ENCODE assay signal across 18 mouse cellular contexts in genomic region chr8:103214606-103215005, GRCm38 (mm10).
DNase-seq lines count a peak whose midpoint lies in the region; ATAC-seq and TF ChIP-seq lines count a peak whose summit lies in the region.
"Had no signal": no experiment of that assay in that cellular context is flagged by ENCODE, and none has a peak within 500 bp of the region (broad histone marks: within the 10 kb centered on the region; RNA-seq: fewer than 3 reads in every experiment).

No protein-coding gene starts in this region.

- POLR2A ChIA-PET in Patski (lab: Charles Lee), result interaction anchor here (0.7 kb wide), 1 partner anchor 110 kb away, joined by 3 read pairs; no protein-coding TSS in a partner anchor

- in situ Hi-C loops in Patski (cut with MboI; ENCODE audit: low pct_unique_long_range_greater_than_20kb), result no loop called here

- no peak overlapping the region for H3K4me3 ChIP-seq in kidney, embryonic 16.5 days (ENCODE audit: low read length)
- H3K4me3 ChIP-seq: embryonic facial prominence, embryonic 10.5 days; forebrain, embryonic 13.5 days; heart, embryonic 13.5 days; hindbrain, embryonic 15.5 days had no signal

- no peak overlapping the region for H3K9ac ChIP-seq in kidney, embryonic 16.5 days (replicated peaks; ENCODE audit: low read length)
- H3K9ac ChIP-seq: forebrain, embryonic 13.5 days; heart, embryonic 13.5 days; hindbrain, embryonic 15.5 days had no signal

- no peak for ATAC-seq in kidney, embryonic 16.5 days (ENCODE audit: low FRiP score, low TSS enrichment)
- no peak for ATAC-seq in Patski
- ATAC-seq: activated CD4-positive, CD25-positive, alpha-beta regulatory T cell, adult 4 months; forebrain, embryonic 13.5 days had no signal

- WGBS in kidney, embryonic 16.5 days, result 55% methylated on average over 2 of the region's 2 CpGs

- no peaks in the 10 kb centered on the region for H3K27me3 ChIP-seq in kidney, embryonic 16.5 days (ENCODE audit: insufficient read depth, low read length)
- H3K27me3 ChIP-seq in Patski, result no peaks in the 10 kb centered on the region
- H3K27me3 ChIP-seq: forebrain, embryonic 13.5 days; heart, embryonic 13.5 days; hindbrain, embryonic 15.5 days had no signal

- H3K4me2 ChIP-seq in kidney, embryonic 16.5 days (replicated peaks; ENCODE audit: low read depth, low read length), result no peak overlapping the region
- H3K4me2 ChIP-seq: forebrain, embryonic 13.5 days; heart, embryonic 13.5 days; hindbrain, embryonic 15.5 days had no signal

- no peak overlapping the region for H3K27ac ChIP-seq in kidney, embryonic 16.5 days (ENCODE audit: low read length)
- H3K27ac ChIP-seq: embryonic facial prominence, embryonic 10.5 days; forebrain, embryonic 13.5 days; heart, embryonic 13.5 days; hindbrain, embryonic 15.5 days had no signal

- TF ChIP-seq CTCF in Patski (IDR thresholded peaks at IDR 0.05), result no peak

- DNase-seq in adrenal gland, postnatal 36 days, result peak; percentile 13 to 35
- no peak for DNase-seq in adrenal gland, postnatal 14 days
- DNase-seq in kidney, postnatal 10 days, result peak; percentile 13
- DNase-seq in 3T3-L1 (ENCODE audit: low read depth, low spot score) (peak; percentile 69), Patski (ENCODE audit: low read depth, low spot score) (peak; percentile 9)
- DNase-seq: adrenal gland, adult 8-10 months; cerebellum, adult 2 months; cerebellum, postnatal 10 days; gastrocnemius, postnatal 36 days; heart, adult 11 months; heart, postnatal 36 days had no signal

- no peaks in the 10 kb centered on the region for H3K4me1 ChIP-seq in kidney, embryonic 16.5 days (ENCODE audit: insufficient read depth, low read length)
- H3K4me1 ChIP-seq: embryonic facial prominence, embryonic 10.5 days; forebrain, embryonic 13.5 days; heart, embryonic 13.5 days; hindbrain, embryonic 15.5 days had no signal

- H3K36me3 ChIP-seq in kidney, embryonic 16.5 days (ENCODE audit: insufficient read depth, low read length), result no peaks in the 10 kb centered on the region
- H3K36me3 ChIP-seq: embryonic facial prominence, embryonic 10.5 days; G1E; heart, embryonic 13.5 days; hindbrain, embryonic 15.5 days had no signal

- CTCF ChIA-PET in Patski (lab: Charles Lee), result no interaction called here

- no peaks in the 10 kb centered on the region for H3K9me3 ChIP-seq in kidney, embryonic 16.5 days (ENCODE audit: low read length)
- H3K9me3 ChIP-seq: embryonic facial prominence, embryonic 10.5 days; forebrain, embryonic 13.5 days; hindbrain, embryonic 15.5 days had no signal
